Comparison of ENCODE assay signal across 16 mouse cellular contexts in genomic region chr10:23477104-23477503, GRCm38 (mm10).
A peak's percentile ranks its signal among the peaks of the same experiment; 100 is the strongest.
DNase-seq lines count a peak whose midpoint lies in the region.
"Had no signal": no experiment of that assay in that cellular context is flagged by ENCODE, and none has a peak within 500 bp of the region (broad histone marks: within the 10 kb centered on the region; RNA-seq: fewer than 3 reads in every experiment).

No protein-coding gene starts in this region.

- DNase-seq in cerebellum, adult 9-10 months: peak; percentile 3
- DNase-seq in cerebellum, postnatal 14 days: no peak
- DNase-seq in layer of hippocampus, adult 18-20 months (ENCODE audit: low spot score in 2 of 2): peak; percentile 11 to 52
- DNase-seq in layer of hippocampus, postnatal 10 days (ENCODE audit: low spot score in 2 of 2): no peak
- peak; percentile 19 for DNase-seq in right cerebral cortex, adult 18-20 months
- no peak for DNase-seq in right cerebral cortex, postnatal 4 days
- no peak for DNase-seq in adrenal gland, postnatal 25 days
- DNase-seq: adrenal gland, postnatal 14 days; heart, postnatal 14 days; kidney, adult 9 months; kidney, postnatal 36 days; liver, embryonic 13.5 days; lung, embryonic 14.5 days; lung, postnatal 36 days; right cerebral cortex, postnatal 25 days; thymus, postnatal 14 days had no signal

Comparison
In these comparisons a context has a peak if more than half of its experiments do, and no peak if none do; other contexts are left out.
1. DNase-seq: peak in cerebellum, adult 9-10 months (single experiment), layer of hippocampus, adult 18-20 months (2 of 2) and right cerebral cortex, adult 18-20 months (single experiment); none in cerebellum, postnatal 14 days (0 of 2), layer of hippocampus, postnatal 10 days (0 of 2), right cerebral cortex, postnatal 4 days (single experiment) and adrenal gland, postnatal 25 days (single experiment).